10 mouse cellular contexts compared by ENCODE assay signal in genomic region chr9:118453427-118453826, GRCm38 (mm10). TPM values are rescaled to one million over a fixed set of nuclear protein-coding genes. Genes with fewer than 3 reads are reported as not detected.
DNase-seq lines count a peak whose midpoint lies in the region; ATAC-seq and TF ChIP-seq lines count a peak whose summit lies in the region.
"Had no signal": no experiment of that assay in that cellular context is flagged by ENCODE, and none has a peak within 500 bp of the region (broad histone marks: within the 10 kb centered on the region; RNA-seq: fewer than 3 reads in every experiment).

No protein-coding gene starts in this region.

- no peaks in the 10 kb centered on the region for H3K9me3 ChIP-seq in heart, embryonic 10.5 days
- no peaks in the 10 kb centered on the region for H3K9me3 ChIP-seq in lung, postnatal 0 days (ENCODE audit: low read length)
- H3K9me3 ChIP-seq in intestine, embryonic 14.5 days (ENCODE audit: control insufficient read depth, low read length): no peaks in the 10 kb centered on the region

- no peak for TF ChIP-seq CTCF in lung, postnatal 0 days (IDR thresholded peaks at IDR 0.05)
- TF ChIP-seq CTCF in olfactory bulb, adult 2 months (IDR thresholded peaks at IDR 0.05; ENCODE audit: insufficient read depth, low read depth, low read length): no peak

- H3K9ac ChIP-seq in lung, postnatal 0 days (replicated peaks; ENCODE audit: low read depth): no peak overlapping the region; the same call in 1 of the 2 replicates
- H3K9ac ChIP-seq in intestine, embryonic 14.5 days (ENCODE audit: low read length): no peak overlapping the region

- DNase-seq in heart, embryonic 10.5 days (ENCODE audit: low spot score): no peak
- DNase-seq in heart, postnatal 10 days: no peak
- no peak for DNase-seq in lung, postnatal 0 days (ENCODE audit: low spot score)
- no peak for DNase-seq in lung, adult 18-20 months
- no peak for DNase-seq in intestine, embryonic 14.5 days (ENCODE audit: low spot score)
- DNase-seq in adipocyte (ENCODE audit: low spot score): no peak
- DNase-seq in lung, postnatal 25 days (ENCODE audit: low spot score): no peak
- DNase-seq: thymus, postnatal 14 days had no signal

- 36% methylated on average over 9 of the region's 9 CpGs for WGBS in heart, embryonic 10.5 days
- WGBS in lung, postnatal 0 days: 28% methylated on average over 9 of the region's 9 CpGs
- WGBS in intestine, embryonic 14.5 days: 45% methylated on average over 9 of the region's 9 CpGs
- WGBS in olfactory bulb, adult 2 months: 39% methylated on average over 9 of the region's 9 CpGs

- peaks cover 10% of the 10 kb centered on the region; the same call in 1 of the 2 replicates for H3K27me3 ChIP-seq in heart, embryonic 10.5 days (ENCODE audit: insufficient read depth, poor library complexity, severe bottlenecking)
- no peaks in the 10 kb centered on the region for H3K27me3 ChIP-seq in lung, postnatal 0 days (replicated peaks; ENCODE audit: insufficient read depth, low read length)
- no peaks in the 10 kb centered on the region for H3K27me3 ChIP-seq in intestine, embryonic 14.5 days (replicated peaks; ENCODE audit: control insufficient read depth, insufficient read depth, low read length)

- no peaks in the 10 kb centered on the region for H3K36me3 ChIP-seq in heart, embryonic 10.5 days
- no peaks in the 10 kb centered on the region for H3K36me3 ChIP-seq in lung, postnatal 0 days (ENCODE audit: insufficient read depth, low read length)
- H3K36me3 ChIP-seq in intestine, embryonic 14.5 days (ENCODE audit: control insufficient read depth, insufficient read depth, low read length): no peaks in the 10 kb centered on the region
- H3K36me3 ChIP-seq: G1E had no signal

- no peak for TF ChIP-seq POLR2A in olfactory bulb, adult 2 months (IDR thresholded peaks at IDR 0.05; ENCODE audit: insufficient read depth, low read depth, low read length)

- H3K27ac ChIP-seq in heart, embryonic 10.5 days: no peak overlapping the region
- no peak overlapping the region for H3K27ac ChIP-seq in lung, postnatal 0 days (ENCODE audit: low read length)
- H3K27ac ChIP-seq in intestine, embryonic 14.5 days (ENCODE audit: low read depth): no peak overlapping the region
- no peak overlapping the region for H3K27ac ChIP-seq in olfactory bulb, adult 2 months (ENCODE audit: insufficient read depth, low read depth, low read length)

- peak overlapping the region; percentile 49 for H3K4me3 ChIP-seq in heart, embryonic 10.5 days
- peak overlapping the region; percentile 28 for H3K4me3 ChIP-seq in lung, postnatal 0 days (ENCODE audit: low read depth, low read length)
- peak overlapping the region; percentile 24; the same call in 1 of the 2 replicates for H3K4me3 ChIP-seq in intestine, embryonic 14.5 days (ENCODE audit: low read depth, low read length)
- H3K4me3 ChIP-seq in olfactory bulb, adult 2 months (ENCODE audit: insufficient read depth, low read depth, low read length): 0 out of 2 replicates have a peak overlapping the region, but pooled peaks have one; percentile 3

- no peak for TF ChIP-seq EP300 in lung, postnatal 0 days (IDR thresholded peaks at IDR 0.05)

- no peak for ATAC-seq in lung, postnatal 0 days
- ATAC-seq in intestine, embryonic 14.5 days (replicated peaks; ENCODE audit: low FRiP score, low TSS enrichment, low read depth): no peak

- peaks cover 6% of the 10 kb centered on the region; the same call in 1 of the 2 replicates for H3K4me1 ChIP-seq in heart, embryonic 10.5 days
- H3K4me1 ChIP-seq in lung, postnatal 0 days (ENCODE audit: insufficient read depth, low read depth, low read length): no peaks in the 10 kb centered on the region; the same call in 1 of the 2 replicates
- no peaks in the 10 kb centered on the region for H3K4me1 ChIP-seq in intestine, embryonic 14.5 days (replicated peaks; ENCODE audit: control insufficient read depth, insufficient read depth, low read length)
- peaks cover 1% of the 10 kb centered on the region; the same call in 1 of the 2 replicates for H3K4me1 ChIP-seq in olfactory bulb, adult 2 months (ENCODE audit: control insufficient read depth, insufficient read depth, low read length)

- intact Hi-C loops in heart, postnatal 10 days (cut with DNase I): no loop called here

- peak overlapping the region; percentile 47 for H3K4me2 ChIP-seq in lung, postnatal 0 days (replicated peaks; ENCODE audit: low read depth, low read length)
- H3K4me2 ChIP-seq in intestine, embryonic 14.5 days (ENCODE audit: low read length): peak overlapping the region; percentile 37

RNA-seq across cellular contexts. Expression of gene Eomes, which starts 24.6 kb away (rescaled TPM):
- polyA plus RNA-seq in heart, embryonic 10.5 days (2016; fragmentation: Nextera tagmentation; extraction: Ambion mirVana): 0.11 and 0.13 TPM in 2 replicates
- not detected for total RNA-seq in heart, postnatal 10 days (2021)
- 0.05 and 0.06 TPM in 2 replicates for polyA plus RNA-seq in lung, postnatal 0 days (2015; fragmentation: Nextera tagmentation; extraction: Ambion mirVana)
- 0.07 and 0.34 TPM in 2 replicates for polyA plus RNA-seq in intestine, embryonic 14.5 days (2014; fragmentation: Nextera tagmentation; extraction: Ambion mirVana)
- polyA plus RNA-seq in olfactory bulb, adult 2 months (2012; ENCODE audit: insufficient read depth, insufficient read length, low replicate concordance, missing spikeins): not detected in 2 replicates
- polyA plus RNA-seq: G1E had no signal

RNA-seq across cellular contexts. Expression of gene Golga4, which starts 52.6 kb away (rescaled TPM):
- 55.0 and 60.0 TPM in 2 replicates for polyA plus RNA-seq in heart, embryonic 10.5 days (2016; fragmentation: Nextera tagmentation; extraction: Ambion mirVana)
- 100 to 1,000 TPM; 171 to 176 TPM for total RNA-seq in heart, postnatal 10 days (2021)
- 30.6 and 35.6 TPM in 2 replicates for polyA plus RNA-seq in lung, postnatal 0 days (2015; fragmentation: Nextera tagmentation; extraction: Ambion mirVana)
- 59.5 and 64.3 TPM in 2 replicates for polyA plus RNA-seq in intestine, embryonic 14.5 days (2014; fragmentation: Nextera tagmentation; extraction: Ambion mirVana)
- polyA plus RNA-seq in olfactory bulb, adult 2 months (2012; ENCODE audit: insufficient read depth, insufficient read length, low replicate concordance, missing spikeins): 302 TPM in 1 of 2 replicates, not detected in the other
